16 mouse cellular contexts compared by ENCODE assay signal in genomic region chr1:43414228-43414627, GRCm38 (mm10). TPM values are rescaled to one million over a fixed set of nuclear protein-coding genes. Genes with fewer than 3 reads are reported as not detected.
A peak's percentile ranks its signal among the peaks of the same experiment; 100 is the strongest.
DNase-seq lines count a peak whose midpoint lies in the region; ATAC-seq and TF ChIP-seq lines count a peak whose summit lies in the region.
"Had no signal": no experiment of that assay in that cellular context is flagged by ENCODE, and none has a peak within 500 bp of the region (broad histone marks: within the 10 kb centered on the region; RNA-seq: fewer than 3 reads in every experiment).

No protein-coding gene starts in this region.

- ATAC-seq in erythroblast, adult 5-6 weeks (replicated peaks; ENCODE audit: low FRiP score, poor library complexity, severe bottlenecking), result peak; percentile 64
- ATAC-seq in liver, embryonic 14.5 days (ENCODE audit: insufficient read depth), result peak; percentile 98
- 0 out of 2 replicates have a peak, but pooled peaks have one; percentile 35 for ATAC-seq in stomach, postnatal 0 days (ENCODE audit: low FRiP score, low TSS enrichment)
- no peak for ATAC-seq in cerebellum, adult (ENCODE audit: insufficient number of reproducible peaks, low FRiP score, low TSS enrichment)
- ATAC-seq: CD4-positive, CD25-positive, alpha-beta regulatory T cell, adult 4 months; forebrain, embryonic 15.5 days; hindbrain, postnatal 0 days had no signal

- H3K4me3 ChIP-seq in liver, embryonic 14.5 days (ENCODE audit: insufficient read depth in 1 of 2, low read depth in 2 of 2, low read length in 2 of 2), result no peak overlapping the region
- no peak overlapping the region for H3K4me3 ChIP-seq in stomach, postnatal 0 days (ENCODE audit: low read depth, low read length)
- H3K4me3 ChIP-seq: forebrain, embryonic 15.5 days; midbrain, embryonic 12.5 days; myocyte had no signal

- H3K9me3 ChIP-seq in liver, embryonic 14.5 days (ENCODE audit: control insufficient read depth, low read length), result no peaks in the 10 kb centered on the region
- H3K9me3 ChIP-seq in stomach, postnatal 0 days (ENCODE audit: control insufficient read depth, low read length), result no peaks in the 10 kb centered on the region
- H3K9me3 ChIP-seq: forebrain, embryonic 15.5 days; midbrain, embryonic 12.5 days had no signal

- no peak for TF ChIP-seq CTCF in liver, embryonic 14.5 days (IDR thresholded peaks at IDR 0.05; ENCODE audit: low read depth)
- TF ChIP-seq CTCF in stomach, postnatal 0 days (IDR thresholded peaks at IDR 0.05; ENCODE audit: low read depth), result no peak

- H3K27ac ChIP-seq in liver, embryonic 14.5 days, result peak overlapping the region; percentile 94
- H3K27ac ChIP-seq in stomach, postnatal 0 days (replicated peaks), result no peak overlapping the region
- H3K27ac ChIP-seq: forebrain, embryonic 15.5 days; hindbrain, postnatal 0 days; kidney, postnatal 0 days; midbrain, embryonic 12.5 days had no signal

- TF ChIP-seq EP300 in liver, embryonic 14.5 days (IDR thresholded peaks at IDR 0.05; ENCODE audit: low read depth), result peak; percentile 97
- TF ChIP-seq EP300 in stomach, postnatal 0 days (optimal IDR thresholded peaks at IDR 0.05), result no peak

- H3K4me2 ChIP-seq in liver, embryonic 14.5 days (ENCODE audit: low read depth), result peak overlapping the region; percentile 63
- H3K4me2 ChIP-seq in stomach, postnatal 0 days (replicated peaks; ENCODE audit: low read depth), result no peak overlapping the region
- H3K4me2 ChIP-seq: forebrain, embryonic 15.5 days; midbrain, embryonic 12.5 days had no signal

- no peaks in the 10 kb centered on the region for H3K36me3 ChIP-seq in liver, embryonic 14.5 days (replicated peaks; ENCODE audit: control insufficient read depth, insufficient read depth, low read depth)
- H3K36me3 ChIP-seq in stomach, postnatal 0 days (ENCODE audit: control insufficient read depth, insufficient read depth, low read length), result no peaks in the 10 kb centered on the region
- H3K36me3 ChIP-seq: forebrain, embryonic 15.5 days; midbrain, embryonic 12.5 days had no signal

- H3K9ac ChIP-seq in liver, embryonic 14.5 days (replicated peaks), result peak overlapping the region; percentile 44
- H3K9ac ChIP-seq in stomach, postnatal 0 days (ENCODE audit: low read length), result no peak overlapping the region
- H3K9ac ChIP-seq: forebrain, embryonic 15.5 days; midbrain, embryonic 12.5 days had no signal

- H3K4me1 ChIP-seq in liver, embryonic 14.5 days (replicated peaks; ENCODE audit: control insufficient read depth in 2 of 2, insufficient read depth in 2 of 2, low read length in 1 of 2), result peaks cover 49 to 50% of the 10 kb centered on the region in 2 experiments
- H3K4me1 ChIP-seq in stomach, postnatal 0 days (replicated peaks; ENCODE audit: control insufficient read depth, insufficient read depth), result no peaks in the 10 kb centered on the region
- H3K4me1 ChIP-seq: forebrain, embryonic 15.5 days; midbrain, embryonic 12.5 days had no signal

- intact Hi-C loops in left cerebral cortex, postnatal 4 days (cut with DNase I), result no loop called here

- H3K27me3 ChIP-seq in liver, embryonic 14.5 days (ENCODE audit: control insufficient read depth, insufficient read depth, low read length), result no peaks in the 10 kb centered on the region
- H3K27me3 ChIP-seq in stomach, postnatal 0 days (ENCODE audit: control insufficient read depth, insufficient read depth, low read length), result no peaks in the 10 kb centered on the region
- H3K27me3 ChIP-seq: forebrain, embryonic 15.5 days; midbrain, embryonic 12.5 days had no signal

- DNase-seq in spleen, postnatal 36 days (ENCODE audit: low spot score in 2 of 2), result peak; percentile 19 to 33
- no peak for DNase-seq in spleen, adult 18-20 months
- peak; percentile 88 for DNase-seq in liver, embryonic 14.5 days (ENCODE audit: low read depth in 3 of 3, low spot score in 3 of 3)
- no peak for DNase-seq in stomach, postnatal 0 days (ENCODE audit: low spot score)
- DNase-seq in left cerebral cortex, postnatal 4 days, result no peak
- DNase-seq in layer of hippocampus, adult 18-20 months (ENCODE audit: low spot score in 2 of 2), result no peak
- DNase-seq: adrenal gland, postnatal 36 days; cerebellum, adult 2 months had no signal

RNA-seq across cellular contexts. Expression of gene Nck2, which starts 30.2 kb away (rescaled TPM):
- total RNA-seq in erythroblast, adult 5-6 weeks (2015; ENCODE audit: low replicate concordance), result 0.77 TPM in 1 of 2 replicates, not detected in the other
- total RNA-seq in erythroblast, adult 5-6 weeks (2017; ENCODE audit: low replicate concordance), result 2.4 and 3.3 TPM in 2 replicates
- polyA plus RNA-seq in liver, embryonic 14.5 days (2012; rRNA removed), result 8.4 and 9.2 TPM in 2 replicates
- 9.0 and 10.5 TPM in 2 replicates for polyA plus RNA-seq in liver, embryonic 14.5 days (2014; fragmentation: Nextera tagmentation; extraction: Ambion mirVana)
- polyA plus RNA-seq in stomach, postnatal 0 days (2015; fragmentation: Nextera tagmentation; extraction: Ambion mirVana), result 41.4 and 41.7 TPM in 2 replicates
- 10 to 100 TPM; 56.2 to 58.7 TPM for total RNA-seq in left cerebral cortex, postnatal 4 days (2021)
- total RNA-seq in layer of hippocampus, adult 18-20 months (2021), result 10 to 100 TPM; 48.9 to 54.9 TPM

Comparison
In these comparisons a context has a peak if more than half of its experiments do, and no peak if none do; other contexts are left out.
1. DNase-seq: peak in spleen, postnatal 36 days (2 of 2) and liver, embryonic 14.5 days (3 of 3); none in spleen, adult 18-20 months (0 of 2), stomach, postnatal 0 days (single experiment), left cerebral cortex, postnatal 4 days (single experiment) and layer of hippocampus, adult 18-20 months (0 of 2).
2. RNA of gene Nck2, which starts 30.2 kb away (total RNA-seq): 56.2 to 58.7 TPM in left cerebral cortex, postnatal 4 days and 48.9 to 54.9 TPM in layer of hippocampus, adult 18-20 months; 0.77 to 3.3 TPM in erythroblast, adult 5-6 weeks; every median in the first group is over 10 times any median in the second.